Mouse (Mus musculus): ENCODE measurements around the gene B4galnt4. TPM values are rescaled to one million over a fixed set of nuclear protein-coding genes. Genes with fewer than 3 reads are reported as not detected.
"Not testable (repeated sequence)": the region's sequence is repeated elsewhere in the genome, so short reads cannot be mapped to it uniquely, and the experiment has no call there.

B4galnt4 gene
- polyA plus RNA-seq (2016; fragmentation: Nextera tagmentation; extraction: Ambion mirVana): 26.5 and 27.7 TPM in 2 replicates

DNA sequence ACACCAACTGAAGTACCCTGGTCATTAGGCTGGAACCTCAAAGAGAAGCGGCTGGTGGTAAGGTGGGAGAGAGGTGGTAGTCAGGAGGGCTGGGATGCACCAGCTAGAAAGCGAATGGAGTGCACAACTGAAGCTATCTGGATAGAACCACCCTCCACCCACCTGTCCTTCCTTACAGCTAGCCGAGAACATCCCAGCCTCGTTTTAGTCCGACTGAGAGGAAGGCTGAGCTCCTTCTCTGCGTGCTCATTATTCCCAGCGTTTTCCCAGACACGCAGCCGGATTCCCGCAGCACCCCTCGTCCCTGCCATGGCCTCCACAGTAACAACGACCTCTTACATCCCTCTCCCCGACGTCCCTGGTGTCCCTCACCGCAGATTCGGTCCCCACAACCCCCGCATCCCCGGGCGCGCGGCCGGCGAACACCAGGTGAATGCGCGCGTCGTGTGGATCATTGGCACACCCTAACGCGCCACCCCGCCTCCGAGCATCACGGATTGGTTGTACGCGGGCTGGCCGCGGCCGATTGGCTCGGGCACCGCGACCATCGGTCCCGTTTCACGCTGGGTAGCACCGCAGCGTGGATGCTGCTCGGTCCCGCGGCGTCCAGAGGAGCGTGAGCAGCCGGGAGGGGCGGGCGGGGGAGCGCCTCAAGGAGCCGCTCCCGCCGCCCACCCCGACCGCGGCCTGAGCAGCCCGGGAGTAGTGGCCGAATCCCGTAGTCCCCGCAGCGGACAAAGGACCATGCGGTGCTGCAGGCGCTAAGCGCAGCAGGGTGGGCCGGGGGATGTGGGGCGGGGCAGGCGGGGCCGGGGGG lies at the start of gene B4galnt4:
Gene B4galnt4, plus strand, starts transcription at position 679 of the 817 bp plus-strand sequence.
- Histone ChIP-seq H3K27me3 (replicated peaks; ENCODE audit: low read depth, poor library complexity, severe bottlenecking) (peaks cover 3% of the 10 kb centered on the region; the same call in 1 of the 2 replicates), H3K9me3 (peaks cover 3% of the 10 kb centered on the region; the same call in 1 of the 2 replicates), H3K27ac (replicated peaks) (peak within 1 kb of the TSS; percentile 97), H3K4me1 (peaks cover 24% of the 10 kb centered on the region), H3K4me3 (peak within 1 kb of the TSS; percentile 75), H3K36me3 (replicated peaks) (peaks cover 56% of the 10 kb centered on the region)
- DNase-seq (ENCODE audit: low spot score): peak; percentile 93
- whole genome bisulfite sequencing: 1% methylated on average over 72 of the region's 72 CpGs

DNA sequence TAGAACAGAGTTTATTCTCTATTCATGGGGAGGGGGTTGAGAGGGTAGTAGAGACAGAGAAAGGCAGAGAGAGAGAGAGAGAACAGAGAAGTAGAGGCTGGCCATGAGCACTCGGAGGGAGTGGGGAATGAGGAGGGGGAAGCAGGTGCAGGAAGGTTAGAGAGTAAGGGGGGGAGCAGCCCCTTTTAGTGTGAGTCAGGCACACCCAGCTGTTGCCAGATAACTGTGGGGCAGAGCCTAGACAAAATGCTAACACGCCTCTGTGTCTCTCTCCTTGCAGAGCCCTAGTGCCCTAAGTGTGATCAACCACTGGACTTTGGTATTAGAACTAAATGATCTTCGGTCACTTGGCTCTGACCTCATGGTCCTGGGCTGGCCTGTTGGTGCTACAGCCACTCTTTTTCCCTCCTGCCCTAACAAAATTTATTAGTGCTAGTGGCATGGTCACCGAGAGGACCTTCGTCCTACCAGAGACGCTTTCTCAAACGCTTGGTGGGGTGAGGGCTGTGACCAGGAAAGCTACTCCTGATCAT lies 49.6 kb upstream of the B4galnt4 start:
- Histone ChIP-seq H3K4me1 (peaks cover 35% of the 10 kb centered on the region), H3K4me3 (peak overlapping the region; percentile 47; the same call in 1 of the 2 replicates), H3K36me3 (replicated peaks) (no peaks in the 10 kb centered on the region), H3K9me3 (no peaks in the 10 kb centered on the region), H3K27ac (replicated peaks) (peak overlapping the region; percentile 76), H3K27me3 (replicated peaks; ENCODE audit: low read depth, poor library complexity, severe bottlenecking) (peaks cover 5% of the 10 kb centered on the region; the same call in 1 of the 2 replicates)
- DNase-seq (ENCODE audit: low spot score): no peak
- 88% methylated on average over 7 of the region's 7 CpGs for WGBS

DNA sequence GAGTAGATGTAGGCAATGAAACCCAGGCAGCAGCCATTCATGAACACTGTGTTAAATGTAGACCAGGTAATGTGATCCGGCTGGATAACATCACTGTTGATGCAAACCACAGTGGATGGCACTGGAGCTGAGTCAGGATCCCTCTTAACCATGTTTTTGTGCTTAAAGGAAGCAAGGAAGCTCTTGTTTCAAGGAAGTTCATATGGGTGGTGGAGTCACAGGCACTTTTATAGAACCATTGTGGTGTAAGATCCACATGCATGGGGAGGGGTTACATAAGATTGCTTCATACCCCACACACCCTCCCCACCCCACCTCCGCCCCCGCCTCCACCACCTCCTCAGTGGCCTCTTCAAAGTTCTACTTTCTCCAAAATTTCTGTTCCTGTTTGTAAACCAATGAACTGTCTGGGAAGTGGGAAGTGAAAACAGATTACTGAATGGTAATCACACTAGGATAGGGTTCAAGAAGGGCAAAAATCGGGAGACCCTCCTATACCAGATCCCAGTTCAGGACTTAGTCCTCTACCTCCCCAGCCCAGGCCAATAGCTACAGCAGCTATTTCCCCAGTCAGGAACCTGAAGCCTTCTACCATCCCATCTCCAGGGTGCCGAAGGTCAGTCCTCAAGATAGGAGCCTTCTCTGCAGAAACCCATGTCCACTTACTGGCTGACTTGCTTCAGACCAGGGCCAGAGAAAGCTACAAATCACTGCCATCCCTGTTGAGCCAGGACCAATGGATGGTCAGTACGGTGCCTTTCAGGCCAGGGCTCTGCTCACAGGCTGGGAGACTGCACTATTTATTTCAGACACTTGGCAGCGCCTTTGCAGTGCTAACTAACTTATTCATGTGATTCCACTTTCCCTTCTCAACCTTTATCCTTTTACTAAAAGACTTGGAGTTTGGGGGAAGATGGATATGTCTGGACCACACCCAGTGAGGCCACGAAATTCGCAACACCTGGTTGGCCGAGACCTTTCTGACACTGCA lies 43.9 kb upstream of the B4galnt4 start:
- Histone ChIP-seq H3K4me3 (no peak overlapping the region), H3K9me3 (no peaks in the 10 kb centered on the region), H3K4me1 (no peaks in the 10 kb centered on the region), H3K27me3 (replicated peaks; ENCODE audit: low read depth, poor library complexity, severe bottlenecking) (no peaks in the 10 kb centered on the region), H3K36me3 (replicated peaks) (no peaks in the 10 kb centered on the region), H3K27ac (replicated peaks) (no peak overlapping the region)
- DNase-seq (ENCODE audit: low spot score): no peak
- 84% methylated on average over 10 of the region's 10 CpGs for WGBS

DNA sequence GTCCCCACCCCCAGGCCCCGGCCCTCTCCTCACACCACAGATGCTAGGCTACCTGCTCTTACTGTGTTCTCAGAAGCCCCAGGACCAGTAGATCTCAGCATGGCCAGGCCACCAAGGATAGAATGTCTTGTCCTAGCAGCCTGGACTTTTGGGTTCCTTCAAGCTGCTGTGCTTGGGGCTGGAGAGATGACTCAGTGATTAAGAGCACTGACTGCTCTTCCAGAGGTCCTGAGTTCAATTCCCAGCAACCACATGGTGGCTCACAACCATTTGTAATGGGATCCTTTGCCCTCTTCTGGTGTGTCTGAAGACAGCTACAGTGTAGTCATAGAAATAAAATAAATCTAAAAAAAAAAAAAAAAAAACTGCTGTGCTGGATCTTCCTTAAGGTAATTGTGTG lies 43.1 kb upstream of the B4galnt4 start, which contains the start of gene Ifitm6:
Gene Ifitm6, minus strand, starts transcription at position 101 of the 400 bp plus-strand sequence.
- H3K4me3 ChIP-seq; H3K36me3 ChIP-seq (replicated peaks); H3K27me3 ChIP-seq (replicated peaks; ENCODE audit: low read depth, poor library complexity, severe bottlenecking); DNase-seq (ENCODE audit: low spot score); H3K27ac ChIP-seq (replicated peaks); H3K4me1 ChIP-seq; H3K9me3 ChIP-seq: not testable (repeated sequence)
- WGBS: 82% methylated on average over 1 of the region's 1 CpGs

DNA sequence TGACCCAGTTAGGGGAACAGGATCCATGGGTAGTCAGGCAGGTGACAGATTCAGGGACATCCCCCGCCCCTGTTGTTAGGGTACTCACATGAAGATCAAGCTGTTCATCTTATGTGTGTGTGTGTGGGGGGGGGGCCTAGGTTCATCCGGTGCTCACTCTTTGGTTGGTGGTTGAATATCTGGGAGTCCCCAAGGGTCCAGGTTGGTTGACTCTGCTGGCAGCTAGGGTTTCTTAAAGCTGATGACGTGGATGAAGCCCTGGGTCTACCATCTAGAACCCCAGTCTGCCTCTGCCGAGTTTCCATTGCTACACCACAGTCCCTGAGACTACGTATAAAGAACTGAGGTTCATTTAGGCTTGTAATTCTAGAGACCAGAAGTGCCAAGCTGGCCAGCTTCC lies 41.9 kb upstream of the B4galnt4 start:
- Histone ChIP-seq H3K36me3 (replicated peaks) (no peaks in the 10 kb centered on the region), H3K4me1 (no peaks in the 10 kb centered on the region), H3K27me3 (replicated peaks; ENCODE audit: low read depth, poor library complexity, severe bottlenecking) (no peaks in the 10 kb centered on the region), H3K4me3 (no peak overlapping the region), H3K9me3 (no peaks in the 10 kb centered on the region), H3K27ac (replicated peaks) (no peak overlapping the region)
- 90% methylated on average over 5 of the region's 5 CpGs for WGBS
- DNase-seq (ENCODE audit: low spot score): no peak

DNA sequence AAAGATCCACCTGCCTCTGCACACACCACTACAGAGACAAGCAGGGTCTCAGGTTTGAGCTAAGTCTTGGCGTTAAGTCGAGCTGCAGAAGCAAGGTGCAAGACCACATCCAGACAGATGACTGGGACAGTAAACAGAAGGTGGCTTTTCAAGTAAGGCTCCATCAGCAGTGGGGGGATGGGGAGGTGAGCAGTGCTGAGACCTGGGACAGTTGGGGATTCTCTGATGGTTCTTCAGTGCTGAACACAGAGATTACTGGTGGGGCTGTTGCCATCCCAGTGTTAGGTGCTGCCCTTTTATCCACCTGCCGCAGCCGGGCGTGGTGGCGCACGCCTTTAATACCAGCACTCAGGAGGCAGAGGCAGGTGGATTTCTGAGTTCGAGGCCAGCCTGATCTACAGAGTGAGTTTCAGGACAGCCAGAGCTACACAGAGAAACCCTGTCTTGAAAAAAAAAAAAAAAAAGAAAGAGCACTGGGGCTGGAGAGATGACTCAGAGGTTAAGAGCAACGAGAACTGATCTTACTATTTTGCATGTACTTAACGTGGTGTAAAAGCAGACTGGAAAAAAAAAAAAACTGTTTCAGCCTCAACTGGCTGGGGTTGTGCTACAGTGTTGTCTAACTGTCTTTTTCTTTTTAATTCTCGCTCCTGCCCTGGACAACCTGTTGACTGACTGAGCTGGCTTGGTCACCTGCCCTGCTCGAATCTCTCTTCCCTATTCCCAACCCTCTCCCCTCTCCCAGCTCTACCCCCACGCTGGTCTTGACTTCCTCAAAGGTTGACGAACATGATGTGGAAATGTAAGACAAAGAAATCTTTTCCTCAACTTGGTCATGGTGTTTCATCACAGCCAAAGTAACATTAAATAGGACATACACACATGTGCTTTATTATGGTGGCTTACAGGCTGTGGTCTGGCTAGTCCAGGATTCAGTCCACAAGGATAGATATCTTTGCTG lies 39.1 kb upstream of the B4galnt4 start:
- no peaks in the 10 kb centered on the region for H3K36me3 ChIP-seq (replicated peaks)
- no peaks in the 10 kb centered on the region for H3K27me3 ChIP-seq (replicated peaks; ENCODE audit: low read depth, poor library complexity, severe bottlenecking)
- no peak overlapping the region for H3K27ac ChIP-seq (replicated peaks)
- 85% methylated on average over 14 of the region's 14 CpGs for WGBS
- no peak overlapping the region for H3K4me3 ChIP-seq
- no peak for DNase-seq (ENCODE audit: low spot score)
- H3K9me3 ChIP-seq: no peaks in the 10 kb centered on the region
- H3K4me1 ChIP-seq: peaks cover 19% of the 10 kb centered on the region

DNA sequence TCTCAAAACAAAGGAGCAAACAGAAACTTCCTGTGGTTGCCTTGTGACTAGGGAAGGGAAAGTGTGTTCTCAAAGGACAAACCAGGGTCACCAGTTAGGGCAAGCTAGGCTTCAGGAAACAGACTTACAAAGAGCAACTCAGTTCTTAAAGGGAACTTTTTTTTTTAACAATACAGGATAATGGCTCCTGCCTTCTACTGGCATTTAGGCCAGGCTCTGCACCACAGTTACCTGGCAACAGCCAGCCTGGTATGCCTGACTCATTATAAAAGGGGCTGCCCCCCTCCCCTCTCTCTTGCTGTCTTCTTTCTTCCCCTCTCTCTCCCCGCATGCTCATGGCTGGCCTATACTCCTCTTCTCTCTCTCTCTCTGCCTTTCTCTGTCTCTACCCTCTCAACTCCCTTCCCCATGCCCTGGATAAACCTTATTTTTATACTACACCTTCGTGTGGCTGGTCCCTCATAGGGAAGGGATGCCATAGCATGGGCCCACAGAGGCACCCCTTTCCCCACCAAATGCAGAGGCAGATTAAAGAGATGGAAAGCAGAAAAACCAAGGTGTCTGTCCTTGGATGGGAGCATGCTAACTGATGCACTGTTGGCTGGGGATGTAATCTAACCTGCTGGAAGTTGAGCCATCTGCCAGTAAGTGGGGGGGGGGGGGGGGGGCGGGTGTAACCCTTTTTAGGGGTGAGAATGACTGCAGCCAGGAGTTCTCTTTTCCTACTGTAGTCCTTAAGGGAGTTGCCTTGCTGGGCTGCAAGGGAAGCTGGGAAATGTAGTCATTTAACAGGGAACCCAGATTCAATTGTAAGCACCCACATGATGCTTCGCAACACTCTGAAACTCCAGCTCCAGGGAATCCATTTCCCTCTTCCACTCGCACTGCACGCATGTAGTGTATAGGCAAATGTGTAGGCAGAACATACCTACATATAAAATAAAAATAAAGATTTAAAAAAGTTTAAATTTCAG lies 35.8 kb upstream of the B4galnt4 start:
- Histone ChIP-seq H3K27ac (replicated peaks) (peak overlapping the region; percentile 84), H3K9me3 (no peaks in the 10 kb centered on the region), H3K4me3 (no peak overlapping the region), H3K27me3 (replicated peaks; ENCODE audit: low read depth, poor library complexity, severe bottlenecking) (no peaks in the 10 kb centered on the region), H3K36me3 (replicated peaks) (no peaks in the 10 kb centered on the region), H3K4me1 (peaks cover 19% of the 10 kb centered on the region)
- peak; percentile 37 for DNase-seq (ENCODE audit: low spot score)
- 34% methylated on average over 6 of the region's 6 CpGs for WGBS

DNA sequence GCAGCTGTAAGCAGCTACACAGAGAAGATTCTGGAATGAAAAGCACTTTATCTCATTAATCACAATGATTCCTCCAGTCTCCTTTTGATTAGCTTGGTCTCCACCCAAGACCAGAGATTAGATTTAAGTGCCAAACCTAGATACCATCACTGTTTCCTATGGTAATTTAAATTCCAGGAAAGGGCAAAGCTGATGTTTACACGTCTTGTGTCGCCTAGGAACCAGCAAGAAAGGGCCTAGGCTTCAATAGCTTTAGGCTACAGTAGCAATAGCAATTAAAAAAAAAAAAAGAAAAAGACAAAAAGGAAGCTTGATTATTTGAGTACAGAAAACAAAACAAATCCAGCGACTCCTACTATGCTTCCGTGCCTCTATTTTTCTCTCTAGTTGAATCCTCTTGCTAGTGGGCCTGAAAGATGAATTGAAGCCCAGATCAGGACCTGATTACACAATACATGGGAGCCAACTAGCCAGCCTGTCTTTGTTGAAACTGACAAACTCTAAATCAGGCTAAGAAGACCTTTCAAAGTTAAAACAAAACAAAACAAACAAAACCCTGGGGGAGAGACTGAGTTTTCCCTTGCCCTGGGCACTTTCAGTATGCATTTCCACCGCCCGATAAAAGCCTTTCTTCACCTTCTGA lies 34.7 kb upstream of the B4galnt4 start:
- WGBS: 40% methylated on average over 6 of the region's 6 CpGs
- Histone ChIP-seq H3K27ac (replicated peaks) (peak overlapping the region; percentile 63; the same call in 1 of the 2 replicates), H3K4me3 (no peak overlapping the region), H3K9me3 (no peaks in the 10 kb centered on the region), H3K4me1 (peaks cover 19% of the 10 kb centered on the region), H3K27me3 (replicated peaks; ENCODE audit: low read depth, poor library complexity, severe bottlenecking) (no peaks in the 10 kb centered on the region), H3K36me3 (replicated peaks) (no peaks in the 10 kb centered on the region)
- DNase-seq (ENCODE audit: low spot score): no peak

DNA sequence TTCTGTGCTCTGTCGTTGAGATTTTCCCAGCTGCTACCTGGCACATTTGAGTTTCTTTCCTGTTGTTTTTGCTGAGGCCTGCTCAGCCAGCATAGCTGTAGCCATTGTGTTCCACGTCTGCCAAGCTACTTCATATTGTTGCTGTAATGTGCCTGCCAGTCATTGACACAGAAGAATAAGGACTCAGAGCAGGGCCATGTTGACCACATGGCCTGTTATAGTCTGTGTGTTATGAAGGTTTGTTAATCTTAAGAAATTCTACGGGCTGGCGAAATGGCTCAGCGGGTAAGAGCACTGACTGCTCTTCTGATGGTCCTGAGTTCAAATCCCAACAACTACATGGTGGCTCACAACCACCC lies 34.2 kb upstream of the B4galnt4 start:
- no peak for DNase-seq (ENCODE audit: low spot score)
- H3K27me3 ChIP-seq (replicated peaks; ENCODE audit: low read depth, poor library complexity, severe bottlenecking): no peaks in the 10 kb centered on the region
- peak overlapping the region; percentile 63; the same call in 1 of the 2 replicates for H3K27ac ChIP-seq (replicated peaks)
- 55% methylated on average over 5 of the region's 5 CpGs for WGBS
- H3K36me3 ChIP-seq (replicated peaks): no peaks in the 10 kb centered on the region
- no peak overlapping the region for H3K4me3 ChIP-seq
- peaks cover 19% of the 10 kb centered on the region for H3K4me1 ChIP-seq
- H3K9me3 ChIP-seq: no peaks in the 10 kb centered on the region

DNA sequence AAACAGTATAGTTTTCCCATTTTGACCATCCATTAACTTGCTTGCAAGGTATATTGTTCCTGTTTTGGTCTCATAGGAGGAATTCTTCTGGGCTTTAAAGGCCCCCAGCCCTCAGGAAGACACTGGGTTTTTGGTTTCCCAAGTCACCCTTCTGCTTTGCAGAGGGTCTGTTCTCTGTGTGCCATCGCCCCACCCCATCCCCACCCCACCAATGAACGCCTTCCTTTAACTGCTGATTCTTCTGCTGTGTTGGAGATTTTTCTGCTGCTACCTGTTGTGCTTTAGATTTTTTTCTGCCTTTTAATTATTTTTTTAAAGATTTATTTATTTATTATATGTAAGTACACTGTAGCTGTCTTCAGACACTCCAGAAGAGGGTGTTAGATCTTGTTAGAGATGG lies 32.1 kb upstream of the B4galnt4 start, which contains the start of gene Gm17387:
Gene Gm17387, plus strand, starts transcription at position 301 of the 400 bp plus-strand sequence.
- Histone ChIP-seq H3K9me3 (no peaks in the 10 kb centered on the region), H3K36me3 (replicated peaks) (no peaks in the 10 kb centered on the region), H3K4me3 (no peak within 1 kb of the TSS), H3K27ac (replicated peaks) (no peak within 1 kb of the TSS), H3K4me1 (peaks cover 22% of the 10 kb centered on the region), H3K27me3 (replicated peaks; ENCODE audit: low read depth, poor library complexity, severe bottlenecking) (no peaks in the 10 kb centered on the region)
- 92% methylated on average over 2 of the region's 2 CpGs for WGBS
- DNase-seq (ENCODE audit: low spot score): no peak

Measured in embryonic facial prominence, embryonic 10.5 days (tissue).